Mouse (Mus musculus): ENCODE results near the gene Clcn1. TPM values are rescaled to one million over a fixed set of nuclear protein-coding genes. Genes with fewer than 3 reads are reported as not detected.

Gene Clcn1
- total RNA-seq, 4 experiments from 2014 or later, result 4.6 to 10.8 (median 7.5) TPM

DNA sequence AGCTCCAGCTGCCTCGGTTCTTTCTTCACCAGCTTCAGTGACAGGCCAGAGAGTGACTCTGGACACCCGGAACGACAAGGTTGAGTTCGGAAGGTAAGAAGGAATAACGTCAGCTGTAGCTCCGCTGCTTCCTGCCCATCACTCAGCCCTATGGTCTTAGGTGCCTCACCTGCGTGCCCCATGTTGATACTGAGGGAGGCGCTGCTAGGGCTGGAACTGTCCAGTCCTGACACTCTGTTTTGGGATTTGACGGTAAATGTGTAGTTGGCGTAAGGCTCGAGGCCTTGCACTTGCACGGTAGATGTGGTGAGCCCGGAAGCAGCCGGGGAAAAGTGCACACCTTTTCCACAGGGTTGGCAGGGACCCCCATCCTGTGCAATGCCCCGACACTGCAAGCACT lies 78.1 kb downstream of the Clcn1 start:
- DNase-seq (ENCODE audit: low spot score), result no peak

DNA sequence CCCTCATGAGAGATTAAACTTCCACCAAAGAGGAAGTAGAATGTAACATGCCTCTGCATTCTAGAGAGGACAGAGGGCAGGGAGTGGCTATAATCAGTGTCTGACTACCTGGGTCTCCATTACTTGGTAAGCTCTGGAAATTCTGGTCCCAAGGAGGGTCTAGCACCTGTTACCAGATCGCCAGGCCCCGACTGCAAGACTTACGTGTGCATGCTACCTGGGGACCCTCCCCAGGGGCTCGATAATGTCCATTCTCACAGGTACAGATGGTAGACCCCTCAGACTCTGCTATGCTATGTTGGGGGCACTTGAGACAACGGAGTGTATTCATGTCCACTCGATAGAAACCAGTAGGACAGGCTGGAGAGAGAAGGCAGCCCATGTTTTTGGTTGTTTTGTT lies 78.7 kb downstream of the Clcn1 start:
- DNase-seq (ENCODE audit: low spot score), result no peak

Other genes starting within 250 kb of the Clcn1 start
- gene Sva, start 248.3 kb upstream of the Clcn1 start, total RNA-seq (2022), result not detected
- not detected for gene Tas2r139, start 145.7 kb upstream of the Clcn1 start, total RNA-seq (2022)
- gene Tas2r144, start 71.4 kb upstream of the Clcn1 start, total RNA-seq (2022), result not detected
- gene Gstk1, start 40.8 kb upstream of the Clcn1 start, total RNA-seq (2022), result 100 to 1,000 TPM; 139 to 181 (median 156) TPM
- under 1 TPM in 2 of 4 experiments, not detected in 2; 0.30 to 0.62 TPM for gene Tmem139, start 24.7 kb upstream of the Clcn1 start, total RNA-seq (2022)
- 1 to 10 TPM; 6.3 to 9.6 (median 7.5) TPM for gene Casp2, start 21.7 kb upstream of the Clcn1 start, total RNA-seq (2022)
- gene Fam131b, start 38.0 kb downstream of the Clcn1 start, total RNA-seq (2022), result under 1 TPM; 0.44 to 0.82 (median 0.51) TPM
- 10 to 100 TPM; 39.3 to 47.4 (median 44.6) TPM for gene Zyx, start 62.9 kb downstream of the Clcn1 start, total RNA-seq (2022)
- under 1 TPM; 0.19 to 0.37 (median 0.27) TPM for gene Epha1, start 86.6 kb downstream of the Clcn1 start, total RNA-seq (2022)
- gene Tas2r143, start 113.6 kb downstream of the Clcn1 start, total RNA-seq (2022), result not detected
- gene Tas2r135, start 118.7 kb downstream of the Clcn1 start, total RNA-seq (2022), result under 1 TPM in 1 of 4 experiments, not detected in 3; 0.25 TPM
- gene Tas2r126, start 147.8 kb downstream of the Clcn1 start, total RNA-seq (2022), result not detected
- gene Olfr458, start 178.5 kb downstream of the Clcn1 start, total RNA-seq (2022), result not detected
- not detected for gene Olfr457, start 189.7 kb downstream of the Clcn1 start, total RNA-seq (2022)
- not detected for gene Olfr456, start 200.5 kb downstream of the Clcn1 start, total RNA-seq (2022)

Data from heart, adult 8-10 months (tissue).